Mouse (Mus musculus): ENCODE measurements around the gene Bcl7b.

GRCm38 (mm10) chr5:135216871-135217270 lies 48.8 kb downstream of the Bcl7b start:
- TF ChIP-seq POLR2A (IDR thresholded peaks at IDR 0.05; ENCODE audit: insufficient read depth, low read depth, low read length) (no peak), CTCF (IDR thresholded peaks at IDR 0.05; ENCODE audit: insufficient read depth, low read depth, low read length) (no peak)

Measured in olfactory bulb, adult 2 months (tissue).